Mouse (Mus musculus) left cerebral cortex, postnatal 14 days (tissue): ENCODE data around the gene Creb5. TPM values are rescaled to one million over a fixed set of nuclear protein-coding genes. Genes with fewer than 3 reads are reported as not detected.

Source experiments
- DNase-seq, 2 experiments: peaks; one replicate each; pipeline ENCODE4 v3.0.0; 2021 to 2022; ENCODE audit warnings: low spot score in 2 of 2, mixed read lengths in 1 of 2
- intact Hi-C: fragments of 180-260 bp; cut with DNase I; formaldehyde crosslinking; loops from one replicate; pipeline ENCODE4 v1.15.1; 2025
- total RNA-seq, 2 experiments: library from RNA; stranded (reverse); gene quantifications; 2 replicates each; pipeline ENCODE4 v1.2.3; 2021

Gene Creb5
- total RNA-seq, 2 experiments from 2014 or later: 3.8 to 4.0 TPM

DNA sequence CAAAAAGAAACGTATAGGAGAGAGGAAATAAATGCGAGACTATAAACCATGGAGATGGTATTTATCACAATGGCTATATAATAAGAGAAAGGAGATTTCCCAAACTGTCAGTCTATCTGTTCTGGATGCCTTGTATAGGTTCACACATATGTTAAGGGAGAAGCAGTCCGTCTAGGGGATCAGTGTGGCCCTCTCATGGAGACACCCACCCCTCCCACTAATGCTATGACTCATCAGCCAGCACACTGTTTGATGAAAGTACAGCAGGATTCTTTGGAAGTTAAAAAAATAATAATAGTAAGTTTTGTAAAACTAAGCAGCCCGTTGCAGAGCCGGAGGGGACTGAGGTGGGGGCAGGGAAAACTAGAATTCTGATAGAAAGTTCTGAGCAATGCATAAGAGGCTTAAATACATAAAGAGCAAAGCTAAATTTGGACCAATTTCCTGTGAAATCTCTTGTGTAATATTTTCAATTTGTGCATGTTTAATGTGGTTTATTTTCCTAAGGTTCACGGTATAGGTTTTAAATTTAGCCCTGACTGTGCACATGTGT is 176.3 kb downstream of the Creb5 start:
- DNase-seq: no peak
- intact Hi-C loops: no loop called here

GRCm38 (mm10) chr6:53469204-53469603 is 182.1 kb downstream of the Creb5 start:
- intact Hi-C loops: no loop called here
- no peak for DNase-seq

DNA sequence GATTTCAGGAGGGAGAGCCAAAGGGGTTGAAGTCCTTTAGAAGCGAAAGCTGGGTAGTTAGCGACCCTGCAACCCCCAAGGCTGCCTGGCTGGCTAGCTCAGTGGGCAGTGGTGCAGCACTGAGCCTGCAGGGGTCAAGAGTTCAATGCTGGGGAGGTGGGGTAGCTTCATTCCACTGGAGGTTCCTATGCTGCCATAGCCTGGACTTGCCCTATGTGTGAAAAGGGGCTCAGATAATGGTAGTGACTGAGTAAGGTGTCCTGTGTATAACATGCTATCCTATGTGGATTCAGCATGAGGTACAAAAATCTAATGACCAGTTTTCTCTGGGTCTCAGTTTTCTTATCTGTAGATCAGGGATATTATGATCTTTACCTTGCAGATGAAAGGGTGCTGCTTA is 182.6 kb downstream of the Creb5 start:
- intact Hi-C loops: no loop called here
- no peak for DNase-seq

DNA sequence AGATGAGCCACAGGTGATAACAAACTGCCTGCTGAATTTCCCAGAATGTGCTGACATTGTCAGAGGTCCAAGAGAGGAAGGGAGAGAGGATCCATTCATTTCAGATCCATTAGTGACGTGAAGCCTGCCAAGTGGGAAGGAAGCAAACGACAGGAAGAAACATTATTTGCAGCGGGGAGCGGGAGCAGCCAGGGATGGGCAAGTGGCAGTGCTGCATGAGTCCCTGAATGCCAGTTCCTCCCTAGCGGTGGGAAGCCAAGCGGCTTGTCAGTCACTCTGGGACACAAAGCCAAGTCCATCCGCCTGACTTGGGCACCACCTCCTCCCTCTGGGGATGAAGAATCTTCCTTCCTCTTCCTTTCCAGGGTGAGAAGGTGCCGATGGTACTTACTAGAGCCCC is 183.5 kb downstream of the Creb5 start:
- intact Hi-C loops: no loop called here
- no peak for DNase-seq

DNA sequence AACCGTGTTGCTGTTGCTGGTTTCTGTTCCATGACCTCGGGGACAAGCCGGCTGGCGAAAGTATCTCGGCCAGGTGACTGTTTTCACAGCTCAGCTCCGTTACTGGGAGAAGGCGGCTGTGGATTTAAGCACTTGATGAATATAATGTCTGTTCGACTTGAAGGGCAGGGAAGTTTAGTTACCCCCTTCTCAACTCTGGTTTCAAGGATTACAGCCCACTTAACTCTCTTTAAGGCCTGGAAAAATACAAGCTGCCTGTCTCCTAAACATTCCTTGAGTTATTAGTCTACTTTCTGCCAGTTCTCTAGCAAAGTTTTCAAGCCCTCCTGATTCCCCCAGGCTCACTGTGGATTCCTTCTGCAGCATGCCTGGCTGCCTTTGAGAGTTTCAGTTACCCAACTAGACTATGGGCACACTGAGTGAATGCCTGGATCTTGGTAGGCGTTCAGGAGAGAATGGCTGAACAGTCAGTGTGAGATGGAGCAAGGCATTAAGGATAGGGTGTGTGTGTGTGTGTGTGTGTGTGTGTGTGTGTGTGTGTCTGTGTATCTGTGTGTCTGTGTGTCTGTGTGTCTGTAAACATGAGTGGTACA is 184.0 kb downstream of the Creb5 start:
- DNase-seq: no peak
- intact Hi-C loops: no loop called here

GRCm38 (mm10) chr6:53472751-53473150 is 185.7 kb downstream of the Creb5 start:
- DNase-seq: no peak
- intact Hi-C loops: no loop called here

- no peak for DNase-seq
- intact Hi-C loops: no loop called here
These were observed 190.4 kb downstream of the Creb5 start for GRCm38 (mm10) chr6:53477501-53477900.

- intact Hi-C loops: no loop called here
- no peak for DNase-seq
These were observed 203.8 kb downstream of the Creb5 start for GRCm38 (mm10) chr6:53490917-53491316.

GRCm38 (mm10) chr6:53491331-53491730 is 204.3 kb downstream of the Creb5 start:
- intact Hi-C loops: no loop called here
- DNase-seq: no peak

DNA sequence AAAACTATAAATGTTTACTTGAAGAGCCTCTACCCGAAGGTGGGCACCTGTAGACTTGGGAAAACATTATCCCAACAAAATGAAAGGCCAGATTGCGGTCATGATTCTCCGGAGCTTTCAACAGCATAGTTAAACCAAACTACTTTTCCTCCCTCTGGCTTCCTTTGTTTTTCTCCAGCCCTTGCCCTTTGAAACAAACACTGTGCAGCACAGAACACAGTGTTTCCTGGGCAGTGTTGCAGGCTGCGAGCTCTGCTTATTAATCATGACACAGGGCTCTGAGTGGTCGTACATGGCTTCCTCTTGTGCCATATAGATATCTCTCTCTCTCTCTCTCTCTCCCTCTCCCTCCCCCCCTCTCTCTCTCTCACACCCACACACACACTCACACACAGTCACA is 206.8 kb downstream of the Creb5 start:
- no peak for DNase-seq
- intact Hi-C loops: no loop called here

- intact Hi-C loops: no loop called here
- no peak for DNase-seq
These were observed 208.6 kb downstream of the Creb5 start for GRCm38 (mm10) chr6:53495667-53496066.

GRCm38 (mm10) chr6:53496325-53496753 is 209.3 kb downstream of the Creb5 start:
- intact Hi-C loops: no loop called here
- peak in 1 of 2 experiments; percentile 20 for DNase-seq

DNA sequence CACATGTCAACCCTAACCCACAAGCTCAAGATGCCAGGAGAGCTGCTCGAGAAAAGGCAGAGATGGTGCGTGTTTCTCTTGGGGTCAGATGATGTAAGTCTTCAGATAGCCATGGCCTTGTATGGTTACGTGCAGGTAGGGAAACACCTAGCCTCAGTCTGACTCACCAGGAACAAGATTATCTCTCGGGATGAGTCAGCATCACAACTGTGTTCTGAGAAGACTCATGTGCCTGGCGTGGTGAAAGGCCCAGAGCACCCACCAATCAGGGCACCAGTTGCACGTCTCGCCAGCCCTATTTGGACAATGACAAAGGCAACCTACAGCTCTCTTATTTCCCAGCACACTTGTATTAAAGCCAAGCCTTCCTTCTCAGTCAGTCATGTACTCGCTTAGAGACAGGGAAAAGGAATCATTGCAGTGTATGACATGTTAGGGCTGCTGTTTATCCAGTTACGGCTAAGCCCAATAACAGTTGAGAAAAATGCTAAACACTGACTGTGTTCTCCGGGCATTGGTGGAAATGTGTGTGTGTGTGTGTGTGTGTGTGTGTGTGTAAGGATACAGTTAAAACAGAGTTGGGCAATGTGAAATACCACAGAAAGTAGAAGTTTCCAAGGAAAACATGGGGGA is 210.9 kb downstream of the Creb5 start:
- no peak for DNase-seq
- intact Hi-C loops: no loop called here

DNA sequence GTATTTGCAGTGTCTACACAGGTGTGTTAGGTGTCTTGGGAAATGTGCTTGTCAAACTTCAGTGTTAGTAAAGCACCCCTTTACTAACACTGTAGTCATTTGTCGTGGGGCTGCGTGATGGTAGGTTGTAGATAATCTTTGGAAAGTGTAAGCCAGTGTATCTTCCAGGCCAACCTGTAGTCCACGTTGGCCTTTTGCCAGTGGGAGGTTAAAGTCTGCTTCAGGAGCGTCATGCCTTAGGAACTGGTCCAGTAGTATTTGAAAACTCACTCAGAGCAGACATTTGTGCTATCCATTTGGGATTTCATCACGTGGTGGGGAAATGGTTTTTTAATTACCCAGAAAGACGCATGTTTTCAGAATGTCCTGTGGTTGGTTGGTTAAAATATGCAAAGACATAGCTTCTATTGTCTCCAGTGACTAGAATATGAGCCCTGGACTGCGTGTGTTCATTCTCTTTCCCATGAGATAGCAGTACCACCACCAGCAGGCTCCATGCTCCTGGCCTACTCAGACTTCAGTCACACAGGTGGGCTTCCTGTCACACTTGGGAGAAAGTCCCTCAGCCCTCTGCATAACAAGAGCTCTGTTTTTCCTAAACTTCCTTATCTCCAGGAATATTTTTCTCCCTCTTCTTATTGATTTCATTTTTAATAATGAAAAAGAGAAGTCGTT is 212.7 kb downstream of the Creb5 start:
- intact Hi-C loops: no loop called here
- DNase-seq: no peak

DNA sequence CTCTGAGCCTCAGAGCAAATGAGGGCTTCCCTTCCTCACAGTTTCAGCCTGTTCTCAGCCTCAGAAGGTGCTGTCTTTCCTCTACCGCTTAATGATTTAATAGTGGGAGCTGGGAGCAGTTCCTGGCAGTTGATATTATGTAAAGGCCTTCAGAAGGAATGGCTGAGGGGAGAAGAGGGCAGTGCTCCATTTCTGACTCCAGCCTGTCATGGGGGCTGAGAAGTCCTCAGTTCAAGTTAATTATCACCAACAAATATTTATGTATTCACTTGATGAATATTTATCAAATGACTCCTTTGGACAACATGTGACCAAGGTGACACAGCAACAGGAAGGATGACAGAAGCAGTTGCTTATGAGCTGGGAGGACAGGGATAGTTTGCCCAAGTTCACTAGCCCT is 214.2 kb downstream of the Creb5 start:
- intact Hi-C loops: no loop called here
- DNase-seq: no peak

GRCm38 (mm10) chr6:53506947-53507564 is 220.0 kb downstream of the Creb5 start:
- no peak for DNase-seq
- intact Hi-C loops: no loop called here

GRCm38 (mm10) chr6:53508847-53509494 is 221.9 kb downstream of the Creb5 start:
- intact Hi-C loops: no loop called here
- DNase-seq: no peak

- DNase-seq: no peak
- intact Hi-C loops: no loop called here
These were observed 222.9 kb downstream of the Creb5 start for GRCm38 (mm10) chr6:53510005-53510404.

DNA sequence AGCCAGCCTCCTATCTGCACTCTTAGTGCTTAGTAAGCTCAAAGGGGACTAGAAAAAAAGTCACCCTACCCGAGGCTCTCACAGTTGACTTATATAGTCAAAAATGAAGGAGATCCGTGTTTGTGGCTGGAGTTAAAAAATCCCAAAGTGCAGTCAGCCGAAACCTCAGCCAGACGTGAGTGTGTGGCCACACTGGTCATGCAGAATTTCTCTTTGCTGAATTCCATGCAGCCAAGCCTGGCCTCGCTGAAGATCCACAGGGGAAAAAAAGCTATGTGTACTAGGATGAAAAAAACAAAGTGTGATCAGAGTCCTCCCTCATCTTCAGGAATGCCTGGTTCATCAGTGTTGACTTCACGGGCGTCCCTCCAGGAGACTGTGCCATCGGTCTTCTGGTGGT is 225.2 kb downstream of the Creb5 start:
- intact Hi-C loops: no loop called here

GRCm38 (mm10) chr6:53513380-53513779 is 226.3 kb downstream of the Creb5 start:
- DNase-seq: no peak
- intact Hi-C loops: no loop called here

More for the DNA sequence above, 225.2 kb downstream of the Creb5 start:
- DNase-seq: no peak
